Mouse (Mus musculus): ENCODE results near the gene Olfr1287. TPM values are rescaled to one million over a fixed set of nuclear protein-coding genes. Genes with fewer than 3 reads are reported as not detected.

The Olfr1287 gene
- total RNA-seq (2021) = not detected

- no peak for DNase-seq (ENCODE audit: extremely low spot score in 1 of 2, low spot score in 1 of 2)
Observed at GRCm38 (mm10) chr2:111448842-111449241, at the start of gene Olfr1287. Gene Olfr1287, plus strand, starts transcription at chr2:111449142.

- no peak for DNase-seq (ENCODE audit: extremely low spot score in 1 of 2, low spot score in 1 of 2)
Observed at GRCm38 (mm10) chr2:111422931-111423330, 26.0 kb upstream of the Olfr1287 start, which contains the start of gene Olfr1286. Gene Olfr1286, minus strand, starts transcription at chr2:111423115.

GRCm38 (mm10) chr2:111473801-111474200 lies 24.9 kb downstream of the Olfr1287 start, which contains the start of gene Olfr1288:
Gene Olfr1288, plus strand, starts transcription at chr2:111474101.
- DNase-seq (ENCODE audit: extremely low spot score in 1 of 2, low spot score in 1 of 2) = no peak

GRCm38 (mm10) chr2:111480519-111480918 lies 31.6 kb downstream of the Olfr1287 start, which contains the start of gene Olfr1289:
Gene Olfr1289, plus strand, starts transcription at chr2:111480819.
- DNase-seq (ENCODE audit: extremely low spot score in 1 of 2, low spot score in 1 of 2) = no peak

- DNase-seq (ENCODE audit: extremely low spot score in 1 of 2, low spot score in 1 of 2) = no peak
Observed at GRCm38 (mm10) chr2:111493729-111494128, 44.8 kb downstream of the Olfr1287 start, which contains the start of gene Olfr1290. Gene Olfr1290, minus strand, starts transcription at chr2:111493829.

GRCm38 (mm10) chr2:111496880-111497279 lies 47.9 kb downstream of the Olfr1287 start, which contains the start of gene Olfr1291-ps1:
Gene Olfr1291-ps1, plus strand, starts transcription at chr2:111497180.
- DNase-seq (ENCODE audit: extremely low spot score in 1 of 2, low spot score in 1 of 2) = no peak

Other genes starting within 250 kb of the Olfr1287 start
- gene 4930430A15Rik, start 219.5 kb upstream of the Olfr1287 start, total RNA-seq (2021) = not detected
- not detected for gene Olfr1275, start 213.9 kb upstream of the Olfr1287 start, total RNA-seq (2021)
- gene Olfr1276, start 194.6 kb upstream of the Olfr1287 start, total RNA-seq (2021) = not detected
- gene Olfr1277, start 175.0 kb upstream of the Olfr1287 start, total RNA-seq (2021) = not detected
- not detected for gene Olfr1278, start 159.0 kb upstream of the Olfr1287 start, total RNA-seq (2021)
- gene Olfr1279, start 148.5 kb upstream of the Olfr1287 start, total RNA-seq (2021) = not detected
- not detected for gene Olfr1280, start 135.1 kb upstream of the Olfr1287 start, total RNA-seq (2021)
- gene Olfr1281, start 122.6 kb upstream of the Olfr1287 start, total RNA-seq (2021) = not detected
- not detected for gene Olfr1282, start 113.1 kb upstream of the Olfr1287 start, total RNA-seq (2021)
- gene Olfr1283, start 82.4 kb upstream of the Olfr1287 start, total RNA-seq (2021) = not detected
- not detected for gene Olfr1284, start 73.6 kb upstream of the Olfr1287 start, total RNA-seq (2021)
- not detected for gene Olfr1286, start 26.0 kb upstream of the Olfr1287 start, total RNA-seq (2021)
- gene Olfr1288, start 25.0 kb downstream of the Olfr1287 start, total RNA-seq (2021) = not detected
- not detected for gene Olfr1289, start 31.7 kb downstream of the Olfr1287 start, total RNA-seq (2021)
- not detected for gene Olfr1290, start 44.7 kb downstream of the Olfr1287 start, total RNA-seq (2021)
- gene Olfr1291-ps1, start 48.0 kb downstream of the Olfr1287 start, total RNA-seq (2021) = not detected
- gene Olfr1293-ps, start 76.1 kb downstream of the Olfr1287 start, total RNA-seq (2021) = not detected
- not detected for gene Olfr1294, start 91.1 kb downstream of the Olfr1287 start, total RNA-seq (2021)
- not detected for gene Olfr1295, start 120.5 kb downstream of the Olfr1287 start, total RNA-seq (2021)
- gene Olfr1297, start 177.4 kb downstream of the Olfr1287 start, total RNA-seq (2021) = not detected
- gene Olfr1298, start 200.1 kb downstream of the Olfr1287 start, total RNA-seq (2021) = not detected
- gene Olfr1299, start 212.3 kb downstream of the Olfr1287 start, total RNA-seq (2021) = not detected